Mouse (Mus musculus) heart, embryonic 14.5 days (tissue): ENCODE measurements at regions not wholly inside any gene's neighbourhood (a gene's known extent, or its start where the extent isn't known, plus 50 kb on each side); places are given as distances from the start of the nearest gene placed in this dataset.

Experiments used
- ATAC-seq: fragments of 200-750 bp; cut with Nextera tagmentation; 2 replicates; pipeline ENCODE4 v1.8.0; 2017; ENCODE audit warnings: low read depth, moderate TSS enrichment; ENCODE audit not compliant: insufficient number of reproducible peaks, insufficient read depth, low FRiP score
- H3K27ac ChIP-seq, 2 experiments: fragments of 200-500 bp in 1 of 2; fragments of 300-500 bp in 1 of 2; sonication (generic) in 1 of 2; replicated peaks in 1 of 2; 2 replicates each; pipeline ENCODE4 v1.5.1; 2012 to 2014; ENCODE audit warnings: low read depth in 2 of 2, low read length in 2 of 2, control low read depth in 1 of 2, mild to moderate bottlenecking in 1 of 2, mixed read lengths in 1 of 2; ENCODE audit not compliant: control insufficient read depth in 1 of 2, insufficient read depth in 1 of 2
- H3K27me3 ChIP-seq: fragments of 300-500 bp; sonication (generic); 2 replicates; pipeline ENCODE4 v1.6.1; 2014; ENCODE audit warnings: mild to moderate bottlenecking, low read length, control low read depth; ENCODE audit not compliant: control insufficient read depth, insufficient read depth
- H3K36me3 ChIP-seq: fragments of 300-500 bp; sonication (generic); 2 replicates; pipeline ENCODE4 v1.6.1; 2014; ENCODE audit warnings: mild to moderate bottlenecking, control low read depth, low read length, mixed read lengths; ENCODE audit not compliant: control insufficient read depth, insufficient read depth
- H3K4me1 ChIP-seq, 2 experiments: fragments of 200-500 bp in 1 of 2; fragments of 300-500 bp in 1 of 2; sonication (generic) in 1 of 2; 2 replicates each; pipeline ENCODE4 v1.6.1; 2012 to 2014; ENCODE audit warnings: low read length in 2 of 2, control low read depth in 1 of 2, mixed read lengths in 1 of 2; ENCODE audit not compliant: control insufficient read depth in 2 of 2, insufficient read depth in 2 of 2
- H3K4me2 ChIP-seq: fragments of 300-500 bp; sonication (generic); 2 replicates; pipeline ENCODE4 v1.6.1; 2014; ENCODE audit warnings: mild to moderate bottlenecking, low read length
- H3K4me3 ChIP-seq, 2 experiments: fragments of 200-500 bp in 1 of 2; fragments of 300-500 bp in 1 of 2; sonication (generic) in 1 of 2; 2 replicates each; pipeline ENCODE4 v1.5.1; 2012 to 2014; ENCODE audit warnings: low read length in 2 of 2, mild to moderate bottlenecking in 2 of 2, control low read depth in 1 of 2, low read depth in 1 of 2, moderate library complexity in 1 of 2; ENCODE audit not compliant: control insufficient read depth in 1 of 2, insufficient read depth in 1 of 2
- H3K9ac ChIP-seq: fragments of 300-500 bp; sonication (generic); 2 replicates; pipeline ENCODE4 v1.6.1; 2014; ENCODE audit warnings: mild to moderate bottlenecking, low read length
- H3K9me3 ChIP-seq: fragments of 300-500 bp; sonication (generic); 2 replicates; pipeline ENCODE4 v1.6.1; 2016; ENCODE audit warnings: low read length, control low read depth; ENCODE audit not compliant: control insufficient read depth
- WGBS: fragments of 180-500 bp; shearing (Covaris S2); extraction: QIAGEN DNeasy Blood & Tissue Kit; methylation state at CpG from one replicate; pipeline ENCODE4 v1.1.7; 2014; 5-methylcytosine and 5-hydroxymethylcytosine counted together

GRCm38 (mm10) chr3:127985165-127985564, 89.0 kb upstream of the Fam241a start:
- no peaks in the 10 kb centered on the region for H3K27me3 ChIP-seq
- 92% methylated on average over 3 of the region's 3 CpGs for WGBS
- H3K27ac ChIP-seq = no peak overlapping the region
- H3K9ac ChIP-seq = no peak overlapping the region
- H3K4me3 ChIP-seq = no peak overlapping the region
- H3K4me2 ChIP-seq = no peak overlapping the region
- ATAC-seq = no peak
- H3K9me3 ChIP-seq = no peaks in the 10 kb centered on the region
- no peaks in the 10 kb centered on the region for H3K36me3 ChIP-seq
- no peaks in the 10 kb centered on the region for H3K4me1 ChIP-seq

- Histone ChIP-seq H3K9me3 (no peaks in the 10 kb centered on the region), H3K4me3 (no peak overlapping the region), H3K27ac (no peak overlapping the region), H3K36me3 (no peaks in the 10 kb centered on the region), H3K27me3 (no peaks in the 10 kb centered on the region), H3K4me1 (no peaks in the 10 kb centered on the region), H3K4me2 (no peak overlapping the region), H3K9ac (no peak overlapping the region)
- 45% methylated on average over 6 of the region's 6 CpGs for WGBS
- no peak for ATAC-seq
Measured at GRCm38 (mm10) chr3:127977240-127977639, 81.1 kb upstream of the Fam241a start.

GRCm38 (mm10) chr3:127970891-127971290, 74.8 kb upstream of the Fam241a start:
- ATAC-seq = no peak
- 6% methylated on average over 5 of the region's 5 CpGs for WGBS
- Histone ChIP-seq H3K9ac (no peak overlapping the region), H3K36me3 (no peaks in the 10 kb centered on the region), H3K4me3 (no peak overlapping the region), H3K4me2 (no peak overlapping the region), H3K9me3 (no peaks in the 10 kb centered on the region), H3K27me3 (no peaks in the 10 kb centered on the region), H3K4me1 (no peaks in the 10 kb centered on the region), H3K27ac (no peak overlapping the region)

GRCm38 (mm10) chr3:127967170-127967569, 71.0 kb upstream of the Fam241a start:
- 70% methylated on average over 10 of the region's 10 CpGs for WGBS
- Histone ChIP-seq H3K4me2 (no peak overlapping the region), H3K27me3 (no peaks in the 10 kb centered on the region), H3K4me1 (no peaks in the 10 kb centered on the region), H3K9ac (no peak overlapping the region), H3K36me3 (no peaks in the 10 kb centered on the region), H3K27ac (no peak overlapping the region), H3K4me3 (no peak overlapping the region), H3K9me3 (no peaks in the 10 kb centered on the region)
- no peak for ATAC-seq

GRCm38 (mm10) chr3:127966214-127966613, 70.1 kb upstream of the Fam241a start:
- ATAC-seq = no peak
- 81% methylated on average over 4 of the region's 4 CpGs for WGBS
- H3K9ac ChIP-seq = no peak overlapping the region
- H3K4me1 ChIP-seq = no peaks in the 10 kb centered on the region
- no peaks in the 10 kb centered on the region for H3K27me3 ChIP-seq
- H3K4me2 ChIP-seq = no peak overlapping the region
- H3K36me3 ChIP-seq = no peaks in the 10 kb centered on the region
- H3K27ac ChIP-seq = no peak overlapping the region
- no peaks in the 10 kb centered on the region for H3K9me3 ChIP-seq
- H3K4me3 ChIP-seq = no peak overlapping the region

GRCm38 (mm10) chr3:127958919-127959684, 63.0 kb upstream of the Fam241a start:
- ATAC-seq = no peak
- H3K4me3 ChIP-seq = no peak overlapping the region
- no peaks in the 10 kb centered on the region for H3K36me3 ChIP-seq
- no peak overlapping the region for H3K9ac ChIP-seq
- H3K9me3 ChIP-seq = no peaks in the 10 kb centered on the region
- H3K27me3 ChIP-seq = peaks cover 3% of the 10 kb centered on the region; the same call in 1 of the 2 replicates
- no peak overlapping the region for H3K4me2 ChIP-seq
- H3K27ac ChIP-seq = no peak overlapping the region
- WGBS = 29% methylated on average over 13 of the region's 13 CpGs
- no peaks in the 10 kb centered on the region for H3K4me1 ChIP-seq

GRCm38 (mm10) chr3:127954856-127955255, 58.7 kb upstream of the Fam241a start:
- Histone ChIP-seq H3K4me2 (no peak overlapping the region), H3K27me3 (peaks cover 3% of the 10 kb centered on the region; the same call in 1 of the 2 replicates), H3K36me3 (no peaks in the 10 kb centered on the region), H3K4me1 (no peaks in the 10 kb centered on the region), H3K9me3 (no peaks in the 10 kb centered on the region), H3K9ac (no peak overlapping the region), H3K27ac (no peak overlapping the region), H3K4me3 (no peak overlapping the region)
- 86% methylated on average over 4 of the region's 4 CpGs for WGBS
- ATAC-seq = no peak

- H3K27me3 ChIP-seq = peaks cover 11% of the 10 kb centered on the region
- H3K4me2 ChIP-seq = no peak overlapping the region
- no peaks in the 10 kb centered on the region for H3K4me1 ChIP-seq
- no peak overlapping the region for H3K9ac ChIP-seq
- no peaks in the 10 kb centered on the region for H3K36me3 ChIP-seq
- no peak overlapping the region for H3K27ac ChIP-seq
- no peak overlapping the region for H3K4me3 ChIP-seq
- ATAC-seq = no peak
- no peaks in the 10 kb centered on the region for H3K9me3 ChIP-seq
- 77% methylated on average over 4 of the region's 4 CpGs for WGBS
Measured at GRCm38 (mm10) chr3:127953610-127954009, 57.5 kb upstream of the Fam241a start.
